Mouse (Mus musculus) heart, adult 10 weeks (tissue): Measurements from ENCODE around the gene Sec11a. TPM values are rescaled to one million over a fixed set of nuclear protein-coding genes. Genes with fewer than 3 reads are reported as not detected.

Experiments
- polyA plus RNA-seq: library from polyadenylated mRNA; stranded (reverse); fragments of 350-450 nt; fragmentation: Illumina TruSeq; extraction: RNeasy Lipid Tissue Mini Kit (QIAGEN cat#74804); gene quantifications from one replicate; pipeline ENCODE4 v1.2.3, GENCODE M21; 2014; ENCODE audit warnings: low read depth, low replicate concordance

Gene Sec11a
- polyA plus RNA-seq, result 43.2 TPM

GRCm38 (mm10) chr7:80947445-80948350 lies at the start of gene Sec11a:
Gene Sec11a (minus strand): TSS chr7:80947780.

GRCm38 (mm10) chr7:80992980-80993833 lies 45.6 kb upstream of the Sec11a start, which contains the start of gene Zfp592:
Gene Zfp592 (plus strand): TSS chr7:80993681.

DNA sequence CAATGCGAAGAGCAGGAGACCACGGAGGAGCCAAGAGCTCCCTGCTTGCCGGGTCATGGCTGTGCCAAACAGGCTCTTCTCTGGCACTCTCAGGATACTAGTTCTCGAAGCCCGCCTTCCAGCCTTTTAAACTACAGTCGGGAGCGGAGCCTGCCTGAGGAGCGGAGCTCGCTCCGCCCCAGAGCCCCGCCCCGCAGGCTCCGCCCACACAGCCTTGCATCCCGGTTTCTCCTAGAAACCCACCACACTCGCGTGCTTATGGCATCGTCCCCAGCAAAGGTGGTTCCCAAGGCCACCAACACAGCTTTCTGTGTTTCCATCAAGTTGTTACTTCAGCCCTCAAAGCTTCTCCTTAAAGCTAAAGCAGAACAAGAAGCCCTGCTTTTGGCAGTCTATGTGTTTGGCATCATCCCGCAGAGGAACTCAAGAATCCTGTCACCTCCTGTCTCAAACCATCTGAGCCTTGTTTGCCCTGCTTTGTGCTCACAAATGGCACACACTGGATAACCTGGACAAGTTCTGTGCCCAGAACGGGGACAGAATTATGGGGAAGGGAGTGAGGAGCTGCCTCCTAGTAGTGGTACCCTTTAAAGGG lies 42.6 kb downstream of the Sec11a start, which contains the start of gene Nmb:
TSS of gene Nmb (minus strand) at position 156 of the 595 bp plus-strand sequence.

DNA sequence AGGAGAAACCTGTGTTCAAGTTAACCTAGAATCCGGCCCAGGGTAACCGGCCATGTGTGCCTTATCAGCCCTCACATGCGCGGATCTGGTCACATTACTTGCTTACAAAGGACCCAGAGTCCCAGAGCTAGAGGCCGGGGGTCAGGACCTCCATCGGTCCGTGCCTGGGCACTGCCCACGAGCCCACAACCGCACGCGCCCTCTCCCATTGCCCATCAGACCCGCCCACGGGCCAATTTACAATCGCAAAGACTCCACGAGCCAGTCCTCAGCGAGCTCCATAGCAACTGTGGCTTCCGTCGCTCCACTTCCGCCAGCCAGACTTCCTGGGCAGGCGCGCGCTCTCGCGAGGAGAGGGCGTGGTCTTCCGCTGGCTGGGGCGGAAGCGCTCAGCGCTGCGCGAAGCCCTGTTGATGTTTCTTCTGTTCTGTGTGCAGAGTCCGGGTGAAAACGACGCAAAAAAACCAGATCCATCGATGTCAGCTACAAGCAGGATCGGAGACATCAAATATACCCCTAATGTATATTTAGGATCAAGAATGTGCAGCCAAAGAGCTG lies 46.6 kb downstream of the Sec11a start, which contains the start of gene Wdr73:
TSS of gene Wdr73 (minus strand) at position 326 of the 558 bp plus-strand sequence.

DNA sequence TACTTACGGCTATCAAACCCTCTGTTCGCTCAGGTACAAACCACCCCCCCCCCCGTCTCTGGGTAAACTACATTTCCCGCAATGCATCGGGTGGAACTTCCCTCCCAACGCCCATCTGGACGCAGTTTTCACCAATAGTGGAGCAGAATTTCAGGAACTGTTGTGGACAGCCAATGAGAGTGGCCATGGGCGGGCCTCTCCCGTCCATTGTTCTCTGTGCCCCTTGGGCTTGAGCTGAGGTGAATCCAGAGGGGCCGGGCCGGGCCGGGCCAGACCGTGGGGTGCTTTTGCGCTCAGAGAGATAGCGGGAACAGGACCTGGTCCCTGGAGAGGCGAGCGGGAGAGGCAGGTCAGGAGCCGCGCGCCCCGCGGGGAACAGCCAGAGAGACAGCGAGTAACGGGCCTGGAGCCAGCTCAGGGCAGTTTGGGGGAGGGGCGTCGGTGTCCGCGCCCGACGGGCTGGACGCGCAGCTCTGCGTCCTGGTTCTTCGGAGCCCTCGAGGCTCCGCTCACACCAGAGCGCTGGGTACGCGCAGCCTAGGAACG lies 86.8 kb downstream of the Sec11a start, which contains the start of gene Zscan2:
TSS of gene Zscan2 (plus strand) at position 192 of the 546 bp plus-strand sequence.

Other genes with a start within 250 kb of the Sec11a start
- 20.5 TPM for gene Iqgap1, start 121.8 kb downstream of the Sec11a start, polyA plus RNA-seq
- 4.5 TPM for gene Zscan2, start 86.9 kb downstream of the Sec11a start, polyA plus RNA-seq
- gene Wdr73, start 46.5 kb downstream of the Sec11a start, polyA plus RNA-seq, result 8.4 TPM
- gene Nmb, start 42.7 kb downstream of the Sec11a start, polyA plus RNA-seq, result 8.6 TPM
- 16.1 TPM for gene Zfp592, start 45.9 kb upstream of the Sec11a start, polyA plus RNA-seq
- gene Alpk3, start 109.8 kb upstream of the Sec11a start, polyA plus RNA-seq, result 68.4 TPM
- not detected for gene Slc28a1, start 167.0 kb upstream of the Sec11a start, polyA plus RNA-seq